Mouse (Mus musculus): ENCODE measurements around the gene Strn4.

The Strn4 gene

GRCm38 (mm10) chr7:16876006-16876405 is 60.3 kb downstream of the Strn4 start:
- DNase-seq (ENCODE audit: low spot score) = no peak

GRCm38 (mm10) chr7:16876608-16877007 is 60.9 kb downstream of the Strn4 start:
- DNase-seq (ENCODE audit: low spot score) = no peak

GRCm38 (mm10) chr7:16877717-16878116 is 62.0 kb downstream of the Strn4 start:
- DNase-seq (ENCODE audit: low spot score) = no peak

- no peak for DNase-seq (ENCODE audit: low spot score)
Observed at GRCm38 (mm10) chr7:16879796-16880547, 64.3 kb downstream of the Strn4 start.

GRCm38 (mm10) chr7:16880615-16881014 is 64.9 kb downstream of the Strn4 start:
- no peak for DNase-seq (ENCODE audit: low spot score)

- DNase-seq (ENCODE audit: low spot score) = no peak
Observed at GRCm38 (mm10) chr7:16883162-16883561, 67.5 kb downstream of the Strn4 start.

- no peak for DNase-seq (ENCODE audit: low spot score)
Observed at GRCm38 (mm10) chr7:16884334-16884733, 68.6 kb downstream of the Strn4 start.

GRCm38 (mm10) chr7:16885271-16885776 is 69.6 kb downstream of the Strn4 start:
- DNase-seq (ENCODE audit: low spot score) = no peak

- DNase-seq (ENCODE audit: low spot score) = no peak
Observed at GRCm38 (mm10) chr7:16885905-16886304, 70.2 kb downstream of the Strn4 start.

Data from urinary bladder, postnatal 25 days (tissue).